Mouse (Mus musculus) olfactory bulb, adult 2 months (tissue): Measurements from ENCODE around the gene Actb.

Source experiments
- CTCF ChIP-seq: fragments of 200-500 bp; IDR thresholded peaks from 2 replicates; pipeline ENCODE4 v1.5.1; 2012; ENCODE audit warnings: low read depth, mild to moderate bottlenecking, low read length, moderate library complexity; ENCODE audit not compliant: insufficient read depth
- POLR2A ChIP-seq: fragments of 200-500 bp; IDR thresholded peaks from 2 replicates; pipeline ENCODE4 v1.6.1; 2012; ENCODE audit warnings: mild to moderate bottlenecking, low read depth, low read length, moderate library complexity; ENCODE audit not compliant: insufficient read depth

DNA sequence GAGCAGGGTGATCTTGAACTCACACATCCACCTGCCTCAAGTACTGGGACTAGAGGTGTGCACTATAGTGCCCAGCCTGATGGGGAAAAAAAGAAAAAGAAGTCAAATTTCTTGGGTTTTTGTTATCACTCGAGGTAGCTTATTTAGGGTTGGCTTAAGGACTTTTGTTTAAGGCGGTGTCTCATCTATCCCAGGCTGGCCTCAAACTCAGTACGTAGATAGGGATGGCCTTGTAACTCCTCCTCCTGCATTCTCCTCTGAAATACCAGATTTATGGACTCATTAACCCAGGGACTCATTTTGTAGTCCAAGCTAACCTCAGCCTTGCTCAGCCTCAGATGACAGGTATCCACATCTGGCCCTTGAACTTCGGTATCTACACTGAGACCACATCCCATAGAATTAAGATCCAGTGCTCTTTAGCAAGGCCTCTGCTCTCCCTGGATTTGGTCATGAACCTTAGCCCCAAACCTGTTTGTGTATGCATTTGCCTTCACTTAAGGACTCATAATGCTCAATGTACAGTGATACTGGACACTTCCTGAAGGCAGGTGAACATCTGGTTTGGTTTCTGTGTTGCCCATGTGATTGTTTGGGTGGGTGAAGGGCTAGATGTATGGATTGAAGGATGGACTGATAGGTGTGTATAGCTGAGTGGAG lies 4.6 kb downstream of the Actb start:
- TF ChIP-seq CTCF (no peak), POLR2A (no peak)
